Mouse (Mus musculus) liver, postnatal 0 days (tissue): ENCODE measurements around the gene Cops8.

Source experiments
- CTCF ChIP-seq: sonication (generic); IDR thresholded peaks from 2 replicates; pipeline ENCODE4 v1.5.1; 2016; ENCODE audit warnings: antibody characterized with exemption, low read depth
- EP300 ChIP-seq: IDR thresholded peaks from 2 replicates; pipeline ENCODE4 v1.6.1; 2016; ENCODE audit warnings: antibody characterized with exemption, low read depth, mild to moderate bottlenecking

DNA sequence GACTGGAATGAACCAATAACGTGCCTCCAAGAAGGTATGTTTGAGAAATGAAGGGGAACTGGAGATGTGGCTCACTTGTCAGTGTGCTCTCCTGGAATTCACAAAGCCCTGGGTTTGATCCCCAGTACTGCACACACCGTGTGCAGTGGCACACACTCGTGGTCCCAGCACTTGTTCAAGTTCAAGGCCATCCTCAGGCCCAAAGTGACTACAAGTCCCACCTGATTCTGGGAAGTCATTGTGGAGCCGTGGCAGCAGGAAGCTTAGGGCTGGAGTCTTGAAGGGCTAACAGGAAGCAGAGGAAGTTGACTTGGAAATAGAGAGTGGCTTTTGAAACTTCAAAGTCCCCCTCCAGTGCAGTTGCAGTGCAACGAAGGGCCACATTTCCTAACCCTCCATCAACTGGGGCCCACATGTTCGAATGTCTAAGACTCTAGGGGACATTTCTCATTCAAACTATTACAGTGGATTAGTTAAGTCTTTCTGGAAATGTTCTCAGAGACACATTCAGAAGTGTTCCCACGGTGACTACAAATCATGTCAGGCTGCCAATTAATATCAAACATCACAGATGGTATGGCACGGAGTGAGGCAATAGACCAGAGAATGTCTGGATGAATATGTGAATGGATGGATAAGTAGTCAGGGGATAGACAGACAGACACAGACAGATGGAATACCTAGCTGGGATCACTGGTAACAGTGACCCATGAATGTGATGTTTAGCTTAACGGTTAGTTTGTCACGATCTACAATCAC lies 54.7 kb downstream of the Cops8 start:
- TF ChIP-seq EP300 (no peak), CTCF (no peak)
